Mouse (Mus musculus): Measurements from ENCODE around the gene Tescl. TPM values are rescaled to one million over a fixed set of nuclear protein-coding genes. Genes with fewer than 3 reads are reported as not detected.

Tescl gene
- polyA plus RNA-seq, 1 experiment from 2014 or later = not detected

- H3K36me3 ChIP-seq = no peaks in the 10 kb centered on the region
- no peaks in the 10 kb centered on the region for H3K4me1 ChIP-seq (replicated peaks)
- H3K4me2 ChIP-seq = peak overlapping the region; percentile 1
- H3K9ac ChIP-seq = no peak overlapping the region
- DNase-seq (no peak), ATAC-seq (ENCODE audit: low read depth) (no peak)
- peaks cover 4% of the 10 kb centered on the region; the same call in 1 of the 2 replicates for H3K9me3 ChIP-seq (replicated peaks)
- H3K27me3 ChIP-seq = peaks cover 23% of the 10 kb centered on the region
- 9% methylated on average over 13 of the region's 13 CpGs for WGBS (ENCODE audit: insufficient replicate concordance)
- H3K4me3 ChIP-seq (replicated peaks) = no peak overlapping the region
- no peak overlapping the region for H3K27ac ChIP-seq
Measured at GRCm38 (mm10) chr7:24325675-24326128, 8.0 kb downstream of the Tescl start.

GRCm38 (mm10) chr7:24325197-24325596, 8.5 kb downstream of the Tescl start:
- 70% methylated on average over 6 of the region's 6 CpGs for WGBS (ENCODE audit: insufficient replicate concordance)
- ATAC-seq (ENCODE audit: low read depth) = no peak
- H3K27me3 ChIP-seq = peaks cover 23% of the 10 kb centered on the region
- no peak overlapping the region for H3K27ac ChIP-seq
- H3K9ac ChIP-seq = no peak overlapping the region
- DNase-seq = no peak
- H3K4me3 ChIP-seq (replicated peaks) = no peak overlapping the region
- peaks cover 4% of the 10 kb centered on the region; the same call in 1 of the 2 replicates for H3K9me3 ChIP-seq (replicated peaks)
- no peaks in the 10 kb centered on the region for H3K36me3 ChIP-seq
- H3K4me2 ChIP-seq = no peak overlapping the region
- no peaks in the 10 kb centered on the region for H3K4me1 ChIP-seq (replicated peaks)

GRCm38 (mm10) chr7:24322593-24322992, 11.1 kb downstream of the Tescl start:
- no peak overlapping the region for H3K4me3 ChIP-seq (replicated peaks)
- no peak overlapping the region for H3K27ac ChIP-seq
- peaks cover 23% of the 10 kb centered on the region for H3K27me3 ChIP-seq
- H3K9me3 ChIP-seq (replicated peaks) = peaks cover 4% of the 10 kb centered on the region; the same call in 1 of the 2 replicates
- 58% methylated on average over 4 of the region's 4 CpGs for WGBS (ENCODE audit: insufficient replicate concordance)
- ATAC-seq (ENCODE audit: low read depth) (no peak), DNase-seq (no peak)
- H3K9ac ChIP-seq = no peak overlapping the region
- H3K4me2 ChIP-seq = no peak overlapping the region
- H3K36me3 ChIP-seq = no peaks in the 10 kb centered on the region
- no peaks in the 10 kb centered on the region for H3K4me1 ChIP-seq (replicated peaks)

GRCm38 (mm10) chr7:24318942-24319341, 14.8 kb downstream of the Tescl start:
- no peak overlapping the region for H3K27ac ChIP-seq
- no peaks in the 10 kb centered on the region for H3K36me3 ChIP-seq
- ATAC-seq (ENCODE audit: low read depth) = no peak
- H3K4me3 ChIP-seq (replicated peaks) = no peak overlapping the region
- peaks cover 14% of the 10 kb centered on the region for H3K4me1 ChIP-seq (replicated peaks)
- H3K27me3 ChIP-seq = no peaks in the 10 kb centered on the region
- no peak overlapping the region for H3K9ac ChIP-seq
- DNase-seq = no peak
- peaks cover under 1% of the 10 kb centered on the region; the same call in 1 of the 2 replicates for H3K9me3 ChIP-seq (replicated peaks)
- no peak overlapping the region for H3K4me2 ChIP-seq
- 35% methylated on average over 6 of the region's 6 CpGs for WGBS (ENCODE audit: insufficient replicate concordance)

- H3K27me3 ChIP-seq = no peaks in the 10 kb centered on the region
- under 1% methylated on average over 33 of the region's 33 CpGs for WGBS (ENCODE audit: insufficient replicate concordance)
- no peaks in the 10 kb centered on the region for H3K9me3 ChIP-seq (replicated peaks)
- peak within 1 kb of the TSS; percentile 75 for H3K9ac ChIP-seq
- DNase-seq = peak; percentile 91
- ATAC-seq (ENCODE audit: low read depth) = peak; percentile 96
- peaks cover 3% of the 10 kb centered on the region; the same call in 1 of the 2 replicates for H3K36me3 ChIP-seq
- H3K4me1 ChIP-seq (replicated peaks) = peaks cover 14% of the 10 kb centered on the region
- H3K4me2 ChIP-seq = peak within 1 kb of the TSS; percentile 84
- H3K4me3 ChIP-seq (replicated peaks) = peak within 1 kb of the TSS; percentile 71
- peak within 1 kb of the TSS; percentile 74 for H3K27ac ChIP-seq
Measured at GRCm38 (mm10) chr7:24316567-24317092, 17.1 kb downstream of the Tescl start, which contains the start of gene Zfp94. TSS of gene Zfp94 (minus strand) at chr7:24316666.

DNA sequence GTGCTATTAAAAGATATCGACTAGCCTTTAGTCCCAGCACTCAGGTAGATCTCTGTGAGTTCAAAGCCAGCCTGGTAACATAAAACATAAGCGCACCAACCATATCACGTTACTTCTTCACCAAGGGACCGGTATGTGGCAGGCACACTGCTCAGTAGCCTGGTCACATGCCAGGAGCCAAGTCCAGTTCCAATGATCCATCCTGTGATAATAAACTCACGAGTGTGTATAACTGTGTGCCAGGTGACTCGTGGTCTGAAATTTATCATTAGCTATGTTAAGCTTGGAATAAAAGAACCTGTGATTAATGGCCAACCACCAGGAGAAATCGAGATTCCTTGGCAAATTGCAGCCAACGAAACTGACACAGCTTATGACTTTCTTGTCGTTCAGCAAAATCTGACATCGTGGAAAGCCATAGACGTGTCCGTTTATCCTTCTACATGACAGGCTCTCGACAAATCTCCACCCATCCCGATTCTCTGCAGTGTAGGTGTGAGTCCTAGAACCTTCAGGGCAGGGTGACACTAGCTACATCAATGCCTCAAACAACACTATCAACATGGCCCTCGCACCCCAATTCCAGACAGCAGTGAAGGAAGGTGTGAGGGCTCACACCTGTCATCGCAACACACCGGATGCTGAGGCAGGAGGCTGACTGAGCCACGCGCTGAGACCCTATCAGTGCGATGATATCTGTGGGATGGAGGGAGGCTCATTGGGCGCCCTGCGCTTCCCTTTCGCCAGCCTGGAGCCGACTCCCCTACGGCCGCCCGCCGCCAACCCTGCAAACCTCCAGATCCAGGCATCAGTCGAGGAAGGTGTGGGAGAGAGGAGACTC, 17.8 kb downstream of the Tescl start:
- WGBS (ENCODE audit: insufficient replicate concordance) = 26% methylated on average over 29 of the region's 29 CpGs
- DNase-seq (no peak), ATAC-seq (ENCODE audit: low read depth) (peak; percentile 70)
- Histone ChIP-seq H3K4me3 (replicated peaks) (peak overlapping the region; percentile 71), H3K4me1 (replicated peaks) (peaks cover 14% of the 10 kb centered on the region), H3K36me3 (peaks cover 10% of the 10 kb centered on the region; the same call in 1 of the 2 replicates), H3K4me2 (peak overlapping the region; percentile 84), H3K27ac (no peak overlapping the region), H3K9ac (peak overlapping the region; percentile 75), H3K27me3 (no peaks in the 10 kb centered on the region), H3K9me3 (replicated peaks) (no peaks in the 10 kb centered on the region)

- peak within 1 kb of the TSS; percentile 43; the same call in 1 of the 2 replicates for H3K27ac ChIP-seq
Measured at GRCm38 (mm10) chr7:24300771-24301282, 32.9 kb downstream of the Tescl start, which contains the start of gene Zfp61. TSS of gene Zfp61 (minus strand) at chr7:24301232.

GRCm38 (mm10) chr7:24299823-24300481, 33.8 kb downstream of the Tescl start:
- H3K4me2 ChIP-seq = peak overlapping the region; percentile 80
- peaks cover 37% of the 10 kb centered on the region for H3K36me3 ChIP-seq
- DNase-seq = no peak
- H3K9me3 ChIP-seq (replicated peaks) = no peaks in the 10 kb centered on the region
- H3K27me3 ChIP-seq = no peaks in the 10 kb centered on the region
- peak overlapping the region; percentile 70 for H3K4me3 ChIP-seq (replicated peaks)
- ATAC-seq (ENCODE audit: low read depth) = peak; percentile 30; the same call in 1 of the 2 replicates
- no peak overlapping the region; the same call in 1 of the 2 replicates for H3K27ac ChIP-seq
- 2% methylated on average over 18 of the region's 18 CpGs for WGBS (ENCODE audit: insufficient replicate concordance)
- H3K4me1 ChIP-seq (replicated peaks) = peaks cover 30% of the 10 kb centered on the region
- peak overlapping the region; percentile 76 for H3K9ac ChIP-seq

More at GRCm38 (mm10) chr7:24300771-24301282, 32.9 kb downstream of the Tescl start, which contains the start of gene Zfp61:
- H3K4me1 ChIP-seq (replicated peaks) = peaks cover 30% of the 10 kb centered on the region
- H3K27me3 ChIP-seq = no peaks in the 10 kb centered on the region
- no peaks in the 10 kb centered on the region for H3K9me3 ChIP-seq (replicated peaks)
- WGBS (ENCODE audit: insufficient replicate concordance) = 3% methylated on average over 13 of the region's 13 CpGs
- peak within 1 kb of the TSS; percentile 76 for H3K9ac ChIP-seq
- H3K4me2 ChIP-seq = peak within 1 kb of the TSS; percentile 80
- peaks cover 29% of the 10 kb centered on the region for H3K36me3 ChIP-seq
- ATAC-seq (ENCODE audit: low read depth) (peak; percentile 78), DNase-seq (no peak)
- H3K4me3 ChIP-seq (replicated peaks) = peak within 1 kb of the TSS; percentile 70

DNA sequence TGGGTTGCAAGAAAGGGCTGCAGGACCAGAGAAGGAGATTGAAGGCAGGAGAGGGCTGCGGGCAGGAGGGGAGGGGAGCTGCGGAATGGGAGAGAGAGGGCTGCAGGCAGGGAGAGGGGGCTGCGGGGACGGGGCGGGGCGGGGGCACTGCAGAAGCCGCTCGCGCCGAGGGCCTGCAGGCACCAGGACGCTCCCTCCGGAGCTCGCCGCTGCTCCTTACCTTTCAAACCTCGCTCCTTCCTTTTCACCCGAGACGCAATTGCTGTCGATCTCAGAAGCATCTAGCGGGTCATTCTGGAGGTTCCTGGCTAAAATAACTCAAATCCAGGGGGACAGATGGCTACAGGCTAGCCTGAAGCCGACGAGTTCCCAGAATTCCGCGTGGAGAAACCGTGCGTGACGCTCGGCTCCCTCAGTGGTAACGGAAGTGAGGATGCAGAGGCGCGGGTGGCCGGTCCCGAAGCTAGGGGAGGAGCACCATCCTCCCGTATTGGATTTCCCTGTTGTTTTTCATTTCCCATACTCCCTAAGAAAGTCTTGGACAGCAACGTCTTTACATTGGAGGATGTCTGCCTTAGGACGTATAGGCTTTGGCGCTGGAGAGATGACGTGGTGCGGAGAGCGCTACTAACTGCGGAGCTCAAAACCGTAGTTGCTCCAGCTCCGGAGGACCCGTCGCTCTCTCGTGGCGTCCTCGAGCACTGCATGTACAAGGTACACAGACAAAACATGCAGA, 34.6 kb downstream of the Tescl start:
- WGBS (ENCODE audit: insufficient replicate concordance) = under 1% methylated on average over 44 of the region's 47 CpGs
- peak; percentile 81 for ATAC-seq (ENCODE audit: low read depth)
- Histone ChIP-seq H3K9me3 (replicated peaks) (no peaks in the 10 kb centered on the region), H3K4me2 (peak overlapping the region; percentile 80), H3K9ac (peak overlapping the region; percentile 76), H3K36me3 (peaks cover 44% of the 10 kb centered on the region), H3K27me3 (no peaks in the 10 kb centered on the region), H3K4me1 (replicated peaks) (peaks cover 31% of the 10 kb centered on the region), H3K4me3 (replicated peaks) (peak overlapping the region; percentile 70), H3K27ac (peak overlapping the region; percentile 45; the same call in 1 of the 2 replicates)
- peak; percentile 64 for DNase-seq

DNA sequence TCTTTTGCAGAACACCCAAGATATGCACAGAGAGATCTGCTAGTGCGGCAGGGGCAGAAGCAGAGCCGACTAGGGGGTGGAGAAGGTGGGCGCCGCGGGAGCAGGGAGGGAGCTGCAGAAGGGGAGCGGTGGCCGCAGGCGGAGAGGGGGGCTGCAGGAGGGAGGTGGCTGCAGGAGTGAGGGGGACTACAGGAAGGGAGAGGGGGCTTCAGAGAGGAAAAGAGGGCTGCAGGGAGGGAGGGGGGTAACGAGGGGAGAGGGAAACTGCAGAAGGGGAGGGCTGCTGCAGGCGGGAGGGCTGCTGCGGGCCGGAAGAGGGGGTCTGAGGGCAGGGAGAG, 35.1 kb downstream of the Tescl start:
- no peak overlapping the region for H3K27ac ChIP-seq
- no peak for DNase-seq
- 1% methylated on average over 12 of the region's 12 CpGs for WGBS (ENCODE audit: insufficient replicate concordance)

More for the DNA sequence above, 35.1 kb downstream of the Tescl start:
- peak overlapping the region; percentile 76 for H3K9ac ChIP-seq
- peaks cover 36% of the 10 kb centered on the region for H3K4me1 ChIP-seq (replicated peaks)
- peak overlapping the region; percentile 70 for H3K4me3 ChIP-seq (replicated peaks)
- no peak for ATAC-seq (ENCODE audit: low read depth)
- H3K27me3 ChIP-seq = no peaks in the 10 kb centered on the region
- H3K9me3 ChIP-seq (replicated peaks) = no peaks in the 10 kb centered on the region
- peaks cover 49% of the 10 kb centered on the region for H3K36me3 ChIP-seq
- peak overlapping the region; percentile 80 for H3K4me2 ChIP-seq
